Mouse (Mus musculus) heart, embryonic 14.5 days (tissue): ENCODE data around the gene Dynlt1c. TPM values are rescaled to one million over a fixed set of nuclear protein-coding genes. Genes with fewer than 3 reads are reported as not detected.
"Not testable (repeated sequence)": the region's sequence is repeated elsewhere in the genome, so short reads cannot be mapped to it uniquely, and the experiment has no call there.

Source experiments
- ATAC-seq: fragments of 200-750 bp; cut with Nextera tagmentation; 2 replicates; pipeline ENCODE4 v1.8.0; 2017; ENCODE audit warnings: low read depth, moderate TSS enrichment; ENCODE audit not compliant: insufficient number of reproducible peaks, insufficient read depth, low FRiP score
- H3K27ac ChIP-seq, 2 experiments: fragments of 200-500 bp in 1 of 2; fragments of 300-500 bp in 1 of 2; sonication (generic) in 1 of 2; replicated peaks in 1 of 2; 2 replicates each; pipeline ENCODE4 v1.5.1; 2012 to 2014; ENCODE audit warnings: low read depth in 2 of 2, low read length in 2 of 2, control low read depth in 1 of 2, mild to moderate bottlenecking in 1 of 2, mixed read lengths in 1 of 2; ENCODE audit not compliant: control insufficient read depth in 1 of 2, insufficient read depth in 1 of 2
- H3K27me3 ChIP-seq: fragments of 300-500 bp; sonication (generic); 2 replicates; pipeline ENCODE4 v1.6.1; 2014; ENCODE audit warnings: mild to moderate bottlenecking, low read length, control low read depth; ENCODE audit not compliant: control insufficient read depth, insufficient read depth
- H3K36me3 ChIP-seq: fragments of 300-500 bp; sonication (generic); 2 replicates; pipeline ENCODE4 v1.6.1; 2014; ENCODE audit warnings: mild to moderate bottlenecking, control low read depth, low read length, mixed read lengths; ENCODE audit not compliant: control insufficient read depth, insufficient read depth
- H3K4me1 ChIP-seq, 2 experiments: fragments of 200-500 bp in 1 of 2; fragments of 300-500 bp in 1 of 2; sonication (generic) in 1 of 2; 2 replicates each; pipeline ENCODE4 v1.6.1; 2012 to 2014; ENCODE audit warnings: low read length in 2 of 2, control low read depth in 1 of 2, mixed read lengths in 1 of 2; ENCODE audit not compliant: control insufficient read depth in 2 of 2, insufficient read depth in 2 of 2
- H3K4me2 ChIP-seq: fragments of 300-500 bp; sonication (generic); 2 replicates; pipeline ENCODE4 v1.6.1; 2014; ENCODE audit warnings: mild to moderate bottlenecking, low read length
- H3K4me3 ChIP-seq, 2 experiments: fragments of 200-500 bp in 1 of 2; fragments of 300-500 bp in 1 of 2; sonication (generic) in 1 of 2; 2 replicates each; pipeline ENCODE4 v1.5.1; 2012 to 2014; ENCODE audit warnings: low read length in 2 of 2, mild to moderate bottlenecking in 2 of 2, control low read depth in 1 of 2, low read depth in 1 of 2, moderate library complexity in 1 of 2; ENCODE audit not compliant: control insufficient read depth in 1 of 2, insufficient read depth in 1 of 2
- H3K9ac ChIP-seq: fragments of 300-500 bp; sonication (generic); 2 replicates; pipeline ENCODE4 v1.6.1; 2014; ENCODE audit warnings: mild to moderate bottlenecking, low read length
- H3K9me3 ChIP-seq: fragments of 300-500 bp; sonication (generic); 2 replicates; pipeline ENCODE4 v1.6.1; 2016; ENCODE audit warnings: low read length, control low read depth; ENCODE audit not compliant: control insufficient read depth
- WGBS: fragments of 180-500 bp; shearing (Covaris S2); extraction: QIAGEN DNeasy Blood & Tissue Kit; methylation state at CpG from one replicate; pipeline ENCODE4 v1.1.7; 2014; 5-methylcytosine and 5-hydroxymethylcytosine counted together
- polyA plus RNA-seq: library from polyadenylated mRNA; unstranded; fragments of >200 nt; fragmentation: Nextera tagmentation; extraction: Ambion mirVana; gene quantifications from 2 replicates; pipeline ENCODE4 v1.2.1, GENCODE M21; 2014

Dynlt1c gene
- 22.9 and 24.8 TPM in 2 replicates for polyA plus RNA-seq

DNA sequence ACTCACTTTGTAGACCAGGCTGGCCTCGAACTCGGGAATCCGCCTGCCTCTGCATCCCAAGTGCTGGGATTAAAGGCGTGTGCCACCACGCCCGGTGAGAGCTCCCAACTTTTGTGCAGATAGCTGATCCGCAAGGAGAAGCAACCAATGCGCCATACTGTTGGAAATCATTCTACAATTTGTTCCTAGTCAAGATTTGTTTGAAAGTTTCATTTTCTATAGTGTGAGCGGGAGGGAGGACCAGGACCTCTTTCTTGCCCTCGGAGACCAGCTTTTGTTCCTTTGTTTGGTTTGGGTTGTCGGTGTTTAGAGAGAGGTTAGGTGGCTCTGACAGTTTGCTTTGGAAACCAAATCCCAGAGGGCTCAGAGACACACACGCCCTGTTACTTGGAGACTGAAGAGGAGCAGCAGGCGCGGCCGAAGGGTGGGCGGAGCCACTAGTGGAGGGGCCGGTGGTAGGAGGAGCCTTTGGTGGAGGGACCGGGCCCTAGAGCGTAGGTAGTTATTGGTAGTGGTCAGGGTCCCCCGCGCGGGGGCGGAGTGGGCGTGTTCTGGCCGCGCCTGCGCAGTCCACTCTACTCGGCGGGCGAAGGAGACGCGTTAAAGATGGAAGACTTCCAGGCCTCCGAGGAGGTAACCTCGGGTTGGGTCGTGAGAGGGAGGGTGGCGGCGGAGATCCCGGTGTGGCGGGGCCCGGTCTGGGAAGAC is at the start of gene Dynlt1c:
Dynlt1c (plus strand) TSS at position 468 of the 708 bp plus-strand sequence.
- 10% methylated on average over 25 of the region's 40 CpGs for WGBS
- not testable (repeated sequence) for H3K4me1 ChIP-seq, H3K9me3 ChIP-seq, H3K27me3 ChIP-seq, H3K36me3 ChIP-seq
- H3K4me2 ChIP-seq, result peak within 1 kb of the TSS; percentile 49
- peak; percentile 95 for ATAC-seq
- peak within 1 kb of the TSS; percentile 36 to 41 for H3K4me3 ChIP-seq
- H3K9ac ChIP-seq, result peak within 1 kb of the TSS; percentile 49; the same call in 1 of the 2 replicates
- peak within 1 kb of the TSS in 1 of 2 experiments; percentile 0; a peak in 1 of 4 replicates for H3K27ac ChIP-seq

DNA sequence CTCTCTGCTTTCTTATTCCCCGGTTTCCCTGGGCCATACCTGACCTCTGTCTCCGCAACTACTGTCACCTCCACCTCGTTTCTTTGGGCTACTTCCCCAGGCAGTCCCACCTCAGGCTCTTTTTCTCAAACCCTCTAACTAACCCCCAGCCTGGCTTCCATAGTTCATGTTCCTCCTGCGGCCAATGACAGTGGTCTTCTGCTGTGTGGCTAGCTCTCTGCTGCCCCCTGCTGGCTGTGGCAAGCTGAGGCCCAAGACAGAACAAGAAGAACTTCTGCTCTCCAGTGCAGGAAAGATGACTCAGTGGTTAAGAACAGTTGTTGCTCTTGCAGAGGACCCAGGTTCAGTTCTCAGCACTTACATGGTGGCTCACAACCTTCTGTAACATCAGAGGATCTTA is 47.7 kb upstream of the Dynlt1c start:
- not testable (repeated sequence) for H3K27me3 ChIP-seq, H3K36me3 ChIP-seq, H3K4me2 ChIP-seq, H3K9ac ChIP-seq, H3K9me3 ChIP-seq, H3K27ac ChIP-seq, H3K4me1 ChIP-seq, ATAC-seq, H3K4me3 ChIP-seq
- no CpG with 5 or more reads among the region's 4 CpGs for WGBS

GRCm38 (mm10) chr17:6554243-6554642 is 47.2 kb upstream of the Dynlt1c start:
- not testable (repeated sequence) for H3K4me1 ChIP-seq, H3K27me3 ChIP-seq, H3K27ac ChIP-seq, H3K9me3 ChIP-seq, H3K36me3 ChIP-seq, H3K9ac ChIP-seq, ATAC-seq, H3K4me3 ChIP-seq, H3K4me2 ChIP-seq
- no CpG with 5 or more reads among the region's 5 CpGs for WGBS

DNA sequence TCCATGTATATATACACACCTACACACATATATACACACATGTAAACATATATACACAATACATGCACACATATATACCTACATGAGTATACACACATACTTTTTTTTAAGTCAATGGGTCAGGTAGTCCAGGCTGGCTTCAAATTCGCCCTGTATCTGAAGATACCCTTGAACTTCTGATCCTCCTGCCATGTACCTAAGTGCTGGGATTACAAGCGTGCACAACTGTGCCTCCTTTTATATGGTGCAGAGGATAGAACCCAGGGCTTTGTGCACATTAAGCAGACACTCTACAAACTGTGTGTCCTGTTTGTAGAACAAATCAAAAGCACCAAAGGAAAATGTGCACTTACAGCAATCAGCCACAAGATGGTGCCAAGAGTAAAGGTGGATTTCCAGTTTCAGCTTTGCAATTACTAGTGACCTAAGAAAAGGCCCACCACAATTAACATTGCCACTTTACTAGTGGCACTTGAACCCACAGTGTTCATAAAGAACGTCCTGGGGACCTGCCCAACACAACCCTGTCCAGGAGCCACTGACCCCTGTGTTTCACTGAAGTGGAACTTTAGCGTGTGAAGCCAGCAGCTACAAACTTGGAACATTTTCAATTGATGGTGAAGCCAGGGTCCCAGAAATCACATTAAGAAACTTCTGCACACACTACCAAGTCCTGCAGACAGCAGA is 41.9 kb upstream of the Dynlt1c start:
- WGBS, result no CpG with 5 or more reads among the region's 4 CpGs
- not testable (repeated sequence) for H3K27ac ChIP-seq, H3K4me1 ChIP-seq, H3K9ac ChIP-seq, H3K4me2 ChIP-seq, ATAC-seq, H3K36me3 ChIP-seq, H3K4me3 ChIP-seq, H3K9me3 ChIP-seq, H3K27me3 ChIP-seq

- H3K4me3 ChIP-seq, ATAC-seq, H3K4me2 ChIP-seq, H3K9ac ChIP-seq, H3K36me3 ChIP-seq, H3K9me3 ChIP-seq, H3K4me1 ChIP-seq, H3K27me3 ChIP-seq, H3K27ac ChIP-seq: not testable (repeated sequence)
- 83% methylated on average over 3 of the region's 3 CpGs for WGBS
Measured at GRCm38 (mm10) chr17:6564866-6565265, 36.6 kb upstream of the Dynlt1c start.

DNA sequence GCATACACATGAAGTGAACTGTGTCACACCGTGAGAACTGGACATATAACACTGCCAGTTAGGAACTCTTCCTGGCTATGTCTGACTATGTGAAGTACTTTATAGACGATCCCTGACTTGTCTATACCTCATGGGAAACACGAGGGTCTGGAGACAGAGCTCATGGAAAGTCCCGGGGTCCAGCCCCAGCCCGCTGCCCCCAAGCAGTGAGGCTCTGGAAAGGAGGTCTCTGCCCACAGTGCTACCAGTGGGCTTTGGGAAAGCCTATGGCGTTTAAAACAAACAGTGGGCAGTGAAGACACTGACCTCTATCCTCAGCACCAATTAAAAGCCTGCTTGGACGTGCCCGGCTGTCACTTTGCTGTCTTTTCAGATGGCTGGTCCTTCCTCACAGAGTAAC is 33.6 kb upstream of the Dynlt1c start:
- H3K36me3 ChIP-seq, ATAC-seq, H3K27ac ChIP-seq, H3K4me1 ChIP-seq, H3K27me3 ChIP-seq, H3K9me3 ChIP-seq, H3K4me2 ChIP-seq, H3K9ac ChIP-seq, H3K4me3 ChIP-seq: not testable (repeated sequence)
- WGBS, result 86% methylated on average over 1 of the region's 8 CpGs

DNA sequence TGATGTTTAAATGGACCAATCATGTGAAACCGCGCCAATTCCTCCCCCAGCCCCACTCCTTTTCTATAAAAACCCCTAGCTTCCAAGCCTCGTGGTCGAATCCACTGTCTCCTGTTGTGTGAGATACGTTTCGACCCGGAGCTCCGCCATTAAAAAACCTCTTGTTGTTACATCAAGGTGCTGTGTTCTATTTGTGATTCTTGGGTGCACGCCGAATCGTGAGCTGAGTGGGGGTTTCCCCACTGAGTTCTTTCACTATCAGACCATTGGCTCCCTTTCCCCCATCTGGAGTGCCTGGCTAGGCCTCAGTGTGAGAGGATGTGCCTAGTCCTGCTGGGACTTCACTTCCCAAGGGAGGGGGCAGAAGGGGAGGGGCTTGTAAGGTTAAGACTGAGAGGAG is 30.2 kb upstream of the Dynlt1c start:
- H3K4me2 ChIP-seq, H3K27ac ChIP-seq, H3K9ac ChIP-seq, ATAC-seq, H3K4me3 ChIP-seq, H3K27me3 ChIP-seq, H3K4me1 ChIP-seq, H3K36me3 ChIP-seq, H3K9me3 ChIP-seq: not testable (repeated sequence)
- 94% methylated on average over 7 of the region's 11 CpGs for WGBS
